Mouse (Mus musculus) layer of hippocampus, adult 2 months (tissue): ENCODE measurements at regions not wholly inside any gene's neighbourhood (a gene's known extent, or its start where the extent isn't known, plus 50 kb on each side); places are given as distances from the start of the nearest gene placed in this dataset.

Source experiments
- DNase-seq, 2 experiments: peaks; one replicate each; pipeline ENCODE4 v3.0.0; 2022; ENCODE audit warnings: low spot score in 2 of 2
- H3K27ac ChIP-seq: fragments of 200-600 bp; 2 replicates; pipeline ENCODE4 v1.8.1; 2022
- H3K4me3 ChIP-seq: fragments of 200-600 bp; 2 replicates; pipeline ENCODE4 v1.8.1; 2022; ENCODE audit warnings: mild to moderate bottlenecking
- CTCF ChIP-seq: fragments of 200-600 bp; conservative IDR thresholded peaks from 2 replicates; pipeline ENCODE4 v1.8.1; 2022; ENCODE audit warnings: antibody characterized with exemption, mild to moderate bottlenecking, moderate library complexity

GRCm38 (mm10) chr8:87173720-87174119, 288.7 kb upstream of the N4bp1 start:
- Histone ChIP-seq H3K4me3 (no peak overlapping the region), H3K27ac (no peak overlapping the region)
- TF ChIP-seq CTCF, result no peak
- DNase-seq, result no peak

GRCm38 (mm10) chr8:87166771-87167170, 281.7 kb upstream of the N4bp1 start:
- no peak overlapping the region for H3K4me3 ChIP-seq
- no peak overlapping the region for H3K27ac ChIP-seq
- TF ChIP-seq CTCF, result no peak
- DNase-seq, result no peak

GRCm38 (mm10) chr8:87160416-87160815, 275.4 kb upstream of the N4bp1 start:
- no peak overlapping the region for H3K4me3 ChIP-seq
- H3K27ac ChIP-seq, result no peak overlapping the region
- DNase-seq, result no peak
- TF ChIP-seq CTCF, result no peak

- DNase-seq, result no peak
- Histone ChIP-seq H3K27ac (no peak overlapping the region), H3K4me3 (no peak overlapping the region)
- peak; percentile 71 for TF ChIP-seq CTCF
These were observed 273.3 kb upstream of the N4bp1 start for GRCm38 (mm10) chr8:87158322-87158721.

GRCm38 (mm10) chr8:87155819-87156425, 270.9 kb upstream of the N4bp1 start:
- no peak overlapping the region for H3K4me3 ChIP-seq
- no peak for DNase-seq
- TF ChIP-seq CTCF, result no peak
- no peak overlapping the region for H3K27ac ChIP-seq

- DNase-seq, result no peak
- TF ChIP-seq CTCF, result no peak
- Histone ChIP-seq H3K4me3 (no peak overlapping the region), H3K27ac (no peak overlapping the region)
These were observed 267.2 kb upstream of the N4bp1 start for GRCm38 (mm10) chr8:87152068-87152915.

GRCm38 (mm10) chr8:87148853-87149252, 263.8 kb upstream of the N4bp1 start:
- no peak overlapping the region for H3K27ac ChIP-seq
- no peak for TF ChIP-seq CTCF
- H3K4me3 ChIP-seq, result no peak overlapping the region
- no peak for DNase-seq

- no peak overlapping the region for H3K4me3 ChIP-seq
- H3K27ac ChIP-seq, result no peak overlapping the region
- TF ChIP-seq CTCF, result no peak
- no peak for DNase-seq
These were observed 262.6 kb upstream of the N4bp1 start for GRCm38 (mm10) chr8:87147704-87148103.

GRCm38 (mm10) chr8:87137412-87137811, 252.4 kb upstream of the N4bp1 start:
- DNase-seq, result no peak
- Histone ChIP-seq H3K27ac (no peak overlapping the region), H3K4me3 (no peak overlapping the region)
- no peak for TF ChIP-seq CTCF

- DNase-seq, result no peak
- H3K4me3 ChIP-seq, result no peak overlapping the region
- no peak for TF ChIP-seq CTCF
- H3K27ac ChIP-seq, result no peak overlapping the region
These were observed 246.7 kb upstream of the N4bp1 start for GRCm38 (mm10) chr8:87131716-87132115.

- H3K4me3 ChIP-seq, result no peak overlapping the region
- H3K27ac ChIP-seq, result no peak overlapping the region
- DNase-seq, result no peak
- TF ChIP-seq CTCF, result no peak
These were observed 245.6 kb upstream of the N4bp1 start for GRCm38 (mm10) chr8:87130691-87131090.

- DNase-seq, result no peak
- no peak for TF ChIP-seq CTCF
These were observed 243.5 kb upstream of the N4bp1 start for GRCm38 (mm10) chr8:87128593-87128992.

GRCm38 (mm10) chr8:87116190-87116765, 231.2 kb upstream of the N4bp1 start:
- Histone ChIP-seq H3K27ac (peak overlapping the region; percentile 23; the same call in 1 of the 2 replicates), H3K4me3 (no peak overlapping the region)
- TF ChIP-seq CTCF, result no peak
- no peak for DNase-seq

More at GRCm38 (mm10) chr8:87128593-87128992, 243.5 kb upstream of the N4bp1 start:
- Histone ChIP-seq H3K4me3 (no peak overlapping the region), H3K27ac (no peak overlapping the region)
